Mouse (Mus musculus): ENCODE results near the gene Gm14137.

Gm14137 gene

GRCm38 (mm10) chr2:119172862-119173576, 1.3 kb upstream of the Gm14137 start:
- no peak for DNase-seq (ENCODE audit: low read depth, low spot score)

DNA sequence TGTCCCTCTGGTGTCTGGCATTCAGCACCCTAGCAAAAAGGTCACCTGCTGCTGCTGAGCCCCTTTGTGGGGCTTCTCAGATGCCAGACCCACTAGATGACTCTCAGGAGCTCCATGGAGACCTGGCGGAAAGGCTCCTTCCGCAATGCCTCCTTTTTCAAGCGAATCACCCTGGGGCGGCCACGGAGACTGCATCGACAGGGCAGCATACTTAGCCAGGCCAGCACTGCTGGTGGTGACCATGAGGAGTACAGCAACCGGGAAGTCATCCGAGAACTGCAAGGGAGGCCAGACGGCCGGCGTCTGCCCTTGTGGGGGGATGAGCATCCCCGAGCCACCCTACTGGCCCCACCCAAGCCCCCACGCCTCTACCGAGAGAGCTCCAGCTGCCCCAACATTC, 557 bp downstream of the Gm14137 start:
- no peak for DNase-seq (ENCODE audit: low read depth, low spot score)

GRCm38 (mm10) chr2:119175614-119176013, 1.3 kb downstream of the Gm14137 start:
- DNase-seq (ENCODE audit: low read depth, low spot score), result no peak

DNA sequence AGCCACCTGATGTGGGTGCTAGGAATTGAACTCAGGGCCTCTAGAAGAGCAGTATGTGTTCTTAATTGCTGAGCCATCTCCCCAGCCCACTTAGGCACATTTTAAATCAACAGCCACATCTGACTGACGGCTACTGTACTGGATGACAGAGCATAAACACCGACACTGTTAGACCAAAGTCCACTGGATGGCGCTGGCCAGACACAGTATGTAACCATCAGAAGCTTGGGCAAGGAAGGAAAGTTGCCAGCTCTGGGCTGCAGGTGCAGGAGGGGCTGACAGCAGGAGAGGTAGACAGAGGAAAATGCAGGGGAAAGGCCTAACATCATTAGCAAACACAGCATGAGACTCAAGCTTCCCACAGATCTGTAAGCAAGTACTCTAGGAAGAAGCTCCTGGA, 2.5 kb downstream of the Gm14137 start:
- DNase-seq (ENCODE audit: low read depth, low spot score), result no peak

GRCm38 (mm10) chr2:119177384-119177939, 3.2 kb downstream of the Gm14137 start:
- no peak for DNase-seq (ENCODE audit: low read depth, low spot score)

DNA sequence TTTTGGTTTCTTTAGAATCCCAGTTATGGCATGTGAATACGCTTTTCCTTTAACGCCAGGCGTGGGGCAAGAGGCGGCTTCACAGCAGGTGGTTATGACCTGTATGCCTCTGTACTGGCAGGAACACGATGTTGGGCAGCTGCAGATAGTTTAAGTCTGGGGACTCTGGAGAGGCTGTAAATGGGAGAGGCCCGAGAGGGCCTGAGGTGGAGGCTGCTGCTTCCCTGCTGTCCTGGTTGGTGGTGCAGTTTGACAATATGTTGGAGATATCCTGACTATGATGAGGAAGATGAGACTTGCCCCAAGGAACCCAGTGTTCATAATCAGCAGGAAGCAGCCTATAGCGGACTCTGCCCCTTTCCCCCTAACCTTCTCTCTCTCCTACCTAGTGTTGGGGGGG, 8.6 kb downstream of the Gm14137 start:
- no peak for DNase-seq (ENCODE audit: low read depth, low spot score)

DNA sequence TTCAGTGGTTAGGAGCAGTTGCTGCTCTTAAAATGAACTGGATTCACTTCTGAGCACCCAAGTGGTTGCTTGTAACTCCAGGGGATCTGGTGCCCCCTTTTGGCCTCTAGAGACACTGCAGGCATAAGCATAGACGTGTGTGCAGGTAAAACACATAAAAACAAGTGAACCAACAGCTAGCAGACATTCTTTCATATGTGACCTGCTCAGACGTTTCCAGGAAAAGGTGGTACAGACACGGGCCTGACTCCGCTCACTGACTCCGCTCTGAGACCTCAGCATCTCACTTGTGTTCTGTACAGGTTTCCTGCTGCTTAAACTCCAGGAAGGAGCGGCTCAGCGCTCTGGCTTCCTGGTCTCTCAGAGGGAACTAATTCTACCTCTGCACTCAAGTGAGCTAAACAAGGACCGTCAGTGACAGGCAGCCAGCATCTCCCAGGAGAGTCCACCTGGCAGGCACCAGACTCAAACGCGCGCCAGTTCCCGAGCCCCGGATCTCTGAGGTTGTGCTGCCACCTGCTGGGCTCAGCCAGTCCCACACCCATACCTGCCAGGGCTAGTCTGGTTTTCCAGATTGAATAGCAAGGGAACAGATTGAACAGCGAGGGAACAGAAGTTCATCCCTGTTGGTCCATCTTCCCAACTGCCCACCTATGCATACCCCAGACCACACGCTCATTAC, 14.9 kb downstream of the Gm14137 start:
- peak; percentile 52 for DNase-seq (ENCODE audit: low read depth, low spot score)

GRCm38 (mm10) chr2:119190969-119191368, 16.7 kb downstream of the Gm14137 start:
- DNase-seq (ENCODE audit: low read depth, low spot score), result no peak

DNA sequence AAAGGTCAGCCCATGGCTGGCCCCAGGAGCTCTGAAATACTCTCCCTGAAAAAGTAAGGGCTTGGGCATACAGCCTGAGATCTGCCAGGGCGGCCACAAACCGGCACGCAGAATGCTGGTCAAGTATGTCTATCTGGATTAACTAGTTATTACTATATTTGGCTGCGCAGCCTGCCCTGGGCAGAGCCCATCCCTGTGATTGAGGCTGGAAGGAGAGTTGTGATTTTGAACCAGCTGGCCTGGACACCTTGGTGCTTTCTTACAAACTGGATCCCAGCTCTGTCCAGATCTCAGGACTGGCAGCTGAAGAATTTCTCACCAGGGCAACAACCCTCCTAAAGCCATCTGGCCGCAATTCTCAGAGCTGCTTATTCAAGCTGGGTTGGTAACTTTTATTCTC, 19.8 kb downstream of the Gm14137 start:
- no peak for DNase-seq (ENCODE audit: low read depth, low spot score)

DNA sequence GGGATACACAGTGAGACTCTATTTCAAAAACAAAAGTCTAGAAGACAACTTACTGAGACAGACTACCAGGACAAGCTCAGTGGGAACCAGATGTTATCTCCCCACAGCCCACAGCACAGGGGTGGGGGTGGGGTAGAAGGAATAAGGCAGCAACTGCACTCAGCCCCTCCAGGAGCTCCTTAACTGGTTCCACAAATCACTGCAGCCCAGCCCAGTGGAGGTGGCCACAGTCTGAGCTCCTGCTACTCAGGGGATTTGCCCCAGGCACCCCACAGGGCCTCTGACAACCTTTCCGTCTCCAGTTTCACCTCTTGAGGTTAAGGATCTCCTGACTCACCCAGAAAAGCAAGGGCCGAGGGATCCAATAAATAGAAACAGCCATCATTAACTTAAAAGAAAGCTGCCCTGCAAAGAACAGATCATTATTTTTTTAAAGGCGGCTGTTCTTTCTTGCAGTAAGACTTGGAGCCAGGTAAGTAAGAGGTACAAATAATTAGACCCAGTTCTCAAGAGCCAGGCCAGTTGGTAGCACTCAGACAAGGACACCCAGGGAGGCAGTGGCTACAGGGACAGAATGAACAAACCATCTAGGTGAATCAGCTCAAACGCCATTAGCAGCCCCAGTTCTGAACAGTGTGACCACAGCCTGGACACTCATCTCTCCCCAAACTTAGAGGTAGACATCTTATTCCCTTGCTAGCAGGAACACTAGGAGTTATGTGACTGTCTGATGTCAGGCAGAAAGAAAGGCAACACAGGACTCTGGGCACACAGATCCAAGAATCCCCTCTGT, 22.2 kb downstream of the Gm14137 start:
- DNase-seq (ENCODE audit: low read depth, low spot score), result no peak

- DNase-seq (ENCODE audit: low read depth, low spot score), result no peak
These were observed 23.2 kb downstream of the Gm14137 start for GRCm38 (mm10) chr2:119197493-119197892.

DNA sequence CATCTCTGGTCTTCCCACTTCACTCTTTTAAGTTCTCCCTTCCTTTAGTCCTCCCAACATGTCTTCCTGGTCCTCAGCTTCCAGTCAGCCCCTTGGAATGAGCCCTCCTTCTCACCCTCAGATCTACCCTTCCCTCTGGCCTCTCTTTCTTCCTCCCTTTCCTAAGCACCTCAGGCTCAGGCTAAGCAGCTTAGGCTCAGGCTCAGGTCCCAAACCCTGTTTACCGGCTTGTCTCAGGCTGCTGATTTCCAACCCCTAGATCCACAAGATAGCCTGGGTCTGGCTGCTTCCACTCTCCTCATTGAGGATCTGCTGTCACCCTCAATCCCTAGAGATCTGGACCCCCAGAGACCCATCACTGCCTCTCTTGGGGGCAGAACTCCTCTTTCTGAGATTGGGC, 23.7 kb downstream of the Gm14137 start:
- no peak for DNase-seq (ENCODE audit: low read depth, low spot score)

- peak; percentile 6 for DNase-seq (ENCODE audit: low read depth, low spot score)
These were observed 24.6 kb downstream of the Gm14137 start for GRCm38 (mm10) chr2:119198934-119199333.

- DNase-seq (ENCODE audit: low read depth, low spot score), result no peak
These were observed 28.7 kb downstream of the Gm14137 start for GRCm38 (mm10) chr2:119202914-119203453.

DNA sequence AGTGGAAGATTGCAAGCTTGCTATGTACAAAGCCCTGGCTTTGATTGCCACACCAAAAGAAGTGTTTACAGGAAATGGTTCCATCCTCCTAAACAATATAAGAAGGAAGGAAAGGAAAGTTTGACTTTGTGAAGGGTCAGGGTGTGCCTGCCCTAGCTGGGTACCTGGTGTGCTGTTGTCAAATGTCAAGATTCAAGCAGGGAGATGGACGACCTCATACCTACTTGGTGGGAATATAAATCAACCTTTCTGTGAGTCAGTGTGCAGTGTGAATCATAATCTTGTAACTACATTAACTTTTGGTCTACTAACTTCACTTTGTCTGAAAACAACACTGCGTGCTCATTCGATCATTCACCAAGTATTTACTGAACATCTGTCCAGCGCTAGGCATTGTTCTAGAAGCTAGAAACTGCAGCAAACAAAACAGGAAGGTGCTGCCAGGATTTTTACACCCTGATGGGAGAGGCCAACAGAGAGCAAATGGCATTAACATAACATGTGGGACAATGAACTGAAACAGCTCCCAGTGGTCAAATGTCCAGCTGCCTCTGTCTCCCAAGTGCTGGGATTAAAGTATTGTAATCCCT, 29.7 kb downstream of the Gm14137 start:
- no peak for DNase-seq (ENCODE audit: low read depth, low spot score)

GRCm38 (mm10) chr2:119207961-119208343, 33.6 kb downstream of the Gm14137 start:
- no peak for DNase-seq (ENCODE audit: low read depth, low spot score)

- DNase-seq (ENCODE audit: low read depth, low spot score), result peak; percentile 97
These were observed 34.3 kb downstream of the Gm14137 start, which contains the start of the genes Zfyve19 and Dnajc17 for GRCm38 (mm10) chr2:119208344-119209175. Gene Zfyve19 (plus strand): TSS chr2:119208617. Gene Dnajc17 (minus strand): TSS chr2:119208795.

DNA sequence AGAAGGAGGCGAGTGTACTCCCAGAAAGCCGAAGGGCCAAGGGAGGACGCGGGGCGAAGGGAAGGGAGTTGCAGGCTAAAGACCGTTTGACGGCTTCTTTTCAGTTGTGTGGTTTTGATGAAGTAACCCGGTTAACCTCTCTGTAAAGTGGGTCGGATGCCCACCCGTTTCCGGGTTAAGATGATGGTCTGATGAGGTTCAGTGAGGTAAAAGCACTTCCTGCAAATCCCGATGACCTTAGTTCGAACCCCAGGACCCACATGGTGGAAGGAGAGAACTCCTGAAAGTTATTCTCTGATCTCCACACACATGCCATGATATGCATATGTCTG, 34.8 kb downstream of the Gm14137 start:
- no peak for DNase-seq (ENCODE audit: low read depth, low spot score)

All from telencephalon, adult 2 months (tissue).